Mouse (Mus musculus): ENCODE data around the gene Defb42.
A peak's percentile ranks its signal among the peaks of the same experiment; 100 is the strongest.

DNA sequence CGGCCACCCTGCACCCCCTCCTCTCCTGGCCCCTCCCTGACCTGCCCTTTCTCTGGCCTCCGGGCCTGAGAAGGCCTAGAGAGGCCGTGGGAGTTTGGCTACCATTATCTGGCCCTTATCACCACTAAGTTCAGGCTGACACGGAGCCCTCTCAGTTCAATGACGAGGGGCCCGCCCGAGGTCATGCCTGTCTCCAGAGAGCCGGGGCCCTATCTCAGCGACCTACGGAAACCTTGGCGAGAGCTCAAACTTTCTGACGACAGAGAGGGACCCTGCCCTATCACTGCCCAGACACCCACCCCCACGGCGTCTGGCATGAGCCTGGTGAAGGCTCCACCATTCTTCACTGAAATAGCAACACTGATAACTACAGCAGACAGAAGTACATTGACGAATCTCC, 20.9 kb downstream of the Defb42 start:
- TF ChIP-seq POLR2A (IDR thresholded peaks at IDR 0.05; ENCODE audit: insufficient read depth, low read depth, low read length) (no peak), EP300 (IDR thresholded peaks at IDR 0.05; ENCODE audit: insufficient read depth, low read depth, low read length) (0 out of 2 replicates have a peak, but pooled peaks have one; percentile 41)
